Mouse (Mus musculus): ENCODE results near the gene Cox6b2.

Gene Cox6b2

GRCm38 (mm10) chr7:4764946-4765710 lies 12.2 kb upstream of the Cox6b2 start:
- DNase-seq (ENCODE audit: low spot score in 2 of 2), result peak in 1 of 2 experiments; percentile 20

- DNase-seq (ENCODE audit: low spot score in 2 of 2), result no peak
Measured at GRCm38 (mm10) chr7:4759670-4760069, 6.8 kb upstream of the Cox6b2 start.

GRCm38 (mm10) chr7:4751971-4752820 lies 698 bp downstream of the Cox6b2 start:
- no peak for DNase-seq (ENCODE audit: low spot score in 2 of 2)

GRCm38 (mm10) chr7:4749169-4749568 lies 3.7 kb downstream of the Cox6b2 start:
- DNase-seq (ENCODE audit: low spot score in 2 of 2), result no peak

- no peak for DNase-seq (ENCODE audit: low spot score in 2 of 2)
Measured at GRCm38 (mm10) chr7:4748321-4748720, 4.6 kb downstream of the Cox6b2 start.

GRCm38 (mm10) chr7:4747156-4747899 lies 5.6 kb downstream of the Cox6b2 start:
- DNase-seq (ENCODE audit: low spot score in 2 of 2), result no peak

- no peak for DNase-seq (ENCODE audit: low spot score in 2 of 2)
Measured at GRCm38 (mm10) chr7:4746326-4746980, 6.4 kb downstream of the Cox6b2 start.

GRCm38 (mm10) chr7:4744886-4745285 lies 8.0 kb downstream of the Cox6b2 start:
- DNase-seq (ENCODE audit: low spot score in 2 of 2), result no peak

- no peak for DNase-seq (ENCODE audit: low spot score in 2 of 2)
Measured at GRCm38 (mm10) chr7:4743354-4743753, 9.5 kb downstream of the Cox6b2 start.

GRCm38 (mm10) chr7:4742482-4742819 lies 10.4 kb downstream of the Cox6b2 start:
- DNase-seq (ENCODE audit: low spot score in 2 of 2), result no peak

GRCm38 (mm10) chr7:4741672-4742481 lies 11.0 kb downstream of the Cox6b2 start:
- no peak for DNase-seq (ENCODE audit: low spot score in 2 of 2)

GRCm38 (mm10) chr7:4741151-4741550 lies 11.7 kb downstream of the Cox6b2 start:
- DNase-seq (ENCODE audit: low spot score in 2 of 2), result no peak

GRCm38 (mm10) chr7:4740309-4740727 lies 12.6 kb downstream of the Cox6b2 start:
- DNase-seq (ENCODE audit: low spot score in 2 of 2), result peak in 1 of 2 experiments; percentile 39

GRCm38 (mm10) chr7:4739544-4740275 lies 13.2 kb downstream of the Cox6b2 start, which contains the start of gene Kmt5c:
Kmt5c (plus strand) TSS chr7:4740115.
- DNase-seq (ENCODE audit: low spot score in 2 of 2), result peak; percentile 100

GRCm38 (mm10) chr7:4739041-4739543 lies 13.8 kb downstream of the Cox6b2 start:
- no peak for DNase-seq (ENCODE audit: low spot score in 2 of 2)

- no peak for DNase-seq (ENCODE audit: low spot score in 2 of 2)
Measured at GRCm38 (mm10) chr7:4732968-4733392, 19.9 kb downstream of the Cox6b2 start.

GRCm38 (mm10) chr7:4731090-4731489 lies 21.8 kb downstream of the Cox6b2 start:
- no peak for DNase-seq (ENCODE audit: low spot score in 2 of 2)

- no peak for DNase-seq (ENCODE audit: low spot score in 2 of 2)
Measured at GRCm38 (mm10) chr7:4725169-4725568, 27.7 kb downstream of the Cox6b2 start, which contains the start of gene Tmem150b. Tmem150b (minus strand) TSS chr7:4725249.

- no peak for DNase-seq (ENCODE audit: low spot score in 2 of 2)
Measured at GRCm38 (mm10) chr7:4724359-4724758, 28.5 kb downstream of the Cox6b2 start.

- DNase-seq (ENCODE audit: low spot score in 2 of 2), result peak in 1 of 2 experiments; percentile 63
Measured at GRCm38 (mm10) chr7:4723508-4723907, 29.4 kb downstream of the Cox6b2 start.

Measured in left cerebral cortex, adult 9 months (tissue).